In genomic region chr15:42277247-42277646, GRCm38 (mm10) we compare ENCODE assay signal across 17 mouse cellular contexts.
A peak's percentile ranks its signal among the peaks of the same experiment; 100 is the strongest.
DNase-seq lines count a peak whose midpoint lies in the region; TF ChIP-seq lines count a peak whose summit lies in the region.
"Had no signal": no experiment of that assay in that cellular context is flagged by ENCODE, and none has a peak within 500 bp of the region (broad histone marks: within the 10 kb centered on the region; RNA-seq: fewer than 3 reads in every experiment).

No protein-coding gene starts in this region.

- TF ChIP-seq POLR2A in MEL (IDR thresholded peaks at IDR 0.05; ENCODE audit: control insufficient read depth in 1 of 2, insufficient read depth in 1 of 2, low read depth in 1 of 2, low read length in 2 of 2, poor library complexity in 1 of 2) = no peak

- H3K9ac ChIP-seq in MEL (ENCODE audit: control insufficient read depth, low read depth, low read length, poor library complexity, severe bottlenecking) = no peak overlapping the region

- H3K4me1 ChIP-seq in MEL (ENCODE audit: control insufficient read depth in 1 of 2, insufficient read depth in 2 of 2, low read length in 2 of 2) = peaks cover 4 to 10% of the 10 kb centered on the region in 2 experiments; a peak in 3 of 4 replicates

- no peak for TF ChIP-seq CTCF in MEL (IDR thresholded peaks at IDR 0.05 in 2 of 3, conservative IDR thresholded peaks at IDR 0.05 in 1 of 3; ENCODE audit: control insufficient read depth in 1 of 3, insufficient read depth in 1 of 3, low read depth in 2 of 3, low read length in 3 of 3, poor library complexity in 1 of 3, severe bottlenecking in 1 of 3)

- H3K9me3 ChIP-seq in MEL (replicated peaks; ENCODE audit: insufficient read depth, low read length) = no peaks in the 10 kb centered on the region
- H3K9me3 ChIP-seq: G1E had no signal

- no peaks in the 10 kb centered on the region for H3K27me3 ChIP-seq in MEL (ENCODE audit: control insufficient read depth in 1 of 2, insufficient read depth in 2 of 2, low read length in 2 of 2)
- H3K27me3 ChIP-seq: CH12.LX, Patski had no signal

- TF ChIP-seq RAD21 in MEL (IDR thresholded peaks at IDR 0.05; ENCODE audit: low read depth, low read length) = no peak; the same call in 1 of the 2 replicates

- no peak overlapping the region for H3K4me3 ChIP-seq in MEL (ENCODE audit: control insufficient read depth in 1 of 2, insufficient read depth in 1 of 2, low read depth in 2 of 2, low read length in 2 of 2)

- DNase-seq in MEL (ENCODE audit: low read depth, low spot score) = peak; percentile 42
- DNase-seq in left cerebral cortex, postnatal 4 days = no peak
- DNase-seq: adrenal gland, adult 2 months; adrenal gland, adult 8-10 months; adrenal gland, postnatal 10 days; adrenal gland, postnatal 14 days; adrenal gland, postnatal 25 days; adrenal gland, postnatal 36 days; B cell, adult 2 months; cerebellum, adult 11 months; cerebellum, adult 11-12 months; cerebellum, adult 18-20 months; cerebellum, adult 2 months; cerebellum, adult 8-10 months had no signal

- H3K36me3 ChIP-seq in MEL (ENCODE audit: control insufficient read depth in 1 of 2, insufficient read depth in 2 of 2, low read length in 2 of 2) = peaks cover 0 to 13% of the 10 kb centered on the region in 2 experiments; a peak in 2 of 4 replicates
- H3K36me3 ChIP-seq: G1E had no signal

- TF ChIP-seq EP300 in MEL (IDR thresholded peaks at IDR 0.05; ENCODE audit: low read depth in 1 of 2, low read length in 2 of 2) = peak; percentile 64 to 79

- H3K79me2 ChIP-seq in MEL (ENCODE audit: control insufficient read depth, insufficient read depth, low read length, poor library complexity) = no peaks in the 10 kb centered on the region

- intact Hi-C loops in left cerebral cortex, postnatal 4 days (cut with DNase I) = no loop called here

- H3K27ac ChIP-seq in MEL (ENCODE audit: control insufficient read depth, low read depth, low read length) = no peak overlapping the region

TF ChIP-seq in MEL, 35 proteins besides CTCF, POLR2A, EP300 and RAD21:
- TF ChIP-seq UBTF (IDR thresholded peaks at IDR 0.05; ENCODE audit: borderline replicate concordance, insufficient read depth, low read depth, low read length) (no peak), SMC3 (IDR thresholded peaks at IDR 0.05; ENCODE audit: low read depth, low read length) (no peak), HCFC1 (IDR thresholded peaks at IDR 0.05; ENCODE audit: low read depth, low read length) (no peak), ELF1 (IDR thresholded peaks at IDR 0.05; ENCODE audit: low read depth, low read length) (no peak), GABPA (IDR thresholded peaks at IDR 0.05; ENCODE audit: low read depth, low read length) (no peak), MAZ (IDR thresholded peaks at IDR 0.05; ENCODE audit: low read depth, low read length) (no peak), CHD2 (IDR thresholded peaks at IDR 0.05; ENCODE audit: low read length) (no peak), MAFK (IDR thresholded peaks at IDR 0.05; ENCODE audit: borderline replicate concordance, low read depth, low read length) (0 out of 2 replicates have a peak, but pooled peaks have one; percentile 24), TBP (IDR thresholded peaks at IDR 0.05; ENCODE audit: low read depth, low read length) (no peak), ZMIZ1 (IDR thresholded peaks at IDR 0.05; ENCODE audit: low read depth, low read length) (no peak), CHD1 (IDR thresholded peaks at IDR 0.05; ENCODE audit: low read depth, low read length) (no peak), RCOR1 (IDR thresholded peaks at IDR 0.05; ENCODE audit: low read depth, low read length) (peak; percentile 18; the same call in 1 of the 2 replicates), NRF1 (IDR thresholded peaks at IDR 0.05; ENCODE audit: insufficient read depth, low read depth, low read length, poor library complexity, severe bottlenecking) (no peak), MAX (IDR thresholded peaks at IDR 0.05; ENCODE audit: low read length) (no peak), SIN3A (IDR thresholded peaks at IDR 0.05; ENCODE audit: low read length) (no peak), TCF12 (IDR thresholded peaks at IDR 0.05; ENCODE audit: low read depth, low read length) (peak; percentile 51; the same call in 1 of the 2 replicates), USF1 (IDR thresholded peaks at IDR 0.05; ENCODE audit: low read depth, low read length) (no peak), BHLHE40 (IDR thresholded peaks at IDR 0.05; ENCODE audit: borderline replicate concordance, low read depth, low read length) (no peak), KAT2A (conservative IDR thresholded peaks at IDR 0.05; ENCODE audit: low read depth, low read length) (no peak), ETS1 (IDR thresholded peaks at IDR 0.05; ENCODE audit: low read depth, low read length) (peak; percentile 88), USF2 (IDR thresholded peaks at IDR 0.05; ENCODE audit: borderline replicate concordance in 1 of 2, insufficient read depth in 1 of 2, low read depth in 1 of 2, low read length in 2 of 2) (no peak), MEF2A (IDR thresholded peaks at IDR 0.05; ENCODE audit: extremely low read depth, insufficient replicate concordance, low read depth, low read length, poor library complexity, severe bottlenecking) (peak; percentile 77; the same call in 1 of the 2 replicates), GATA1 (IDR thresholded peaks at IDR 0.05; ENCODE audit: low read depth, low read length) (peak; percentile 81), MYC (IDR thresholded peaks at IDR 0.05; ENCODE audit: low read depth, low read length) (no peak), ZNF384 (IDR thresholded peaks at IDR 0.05; ENCODE audit: low read depth, low read length) (peak; percentile 40; the same call in 1 of the 2 replicates), NELFE (IDR thresholded peaks at IDR 0.05; ENCODE audit: low read depth, low read length) (no peak), JUND (IDR thresholded peaks at IDR 0.05; ENCODE audit: low read depth, low read length) (peak; percentile 13; the same call in 1 of the 2 replicates), POLR2AphosphoS2 (IDR thresholded peaks at IDR 0.05; ENCODE audit: low read length) (no peak)
TF ChIP-seq in MEL: peak in this region for 8.
